Mouse (Mus musculus) layer of hippocampus, adult 9-11 months (tissue): ENCODE results near the gene Spats2l.

Experiments used
- DNase-seq: peaks from one replicate; pipeline ENCODE4 v3.0.0; 2022

The Spats2l gene

GRCm38 (mm10) chr1:57901494-57901893 lies 127.5 kb downstream of the Spats2l start:
- no peak for DNase-seq

GRCm38 (mm10) chr1:57903793-57904192 lies 129.8 kb downstream of the Spats2l start:
- no peak for DNase-seq

- DNase-seq = no peak
Observed at GRCm38 (mm10) chr1:57905912-57906311, 131.9 kb downstream of the Spats2l start.

DNA sequence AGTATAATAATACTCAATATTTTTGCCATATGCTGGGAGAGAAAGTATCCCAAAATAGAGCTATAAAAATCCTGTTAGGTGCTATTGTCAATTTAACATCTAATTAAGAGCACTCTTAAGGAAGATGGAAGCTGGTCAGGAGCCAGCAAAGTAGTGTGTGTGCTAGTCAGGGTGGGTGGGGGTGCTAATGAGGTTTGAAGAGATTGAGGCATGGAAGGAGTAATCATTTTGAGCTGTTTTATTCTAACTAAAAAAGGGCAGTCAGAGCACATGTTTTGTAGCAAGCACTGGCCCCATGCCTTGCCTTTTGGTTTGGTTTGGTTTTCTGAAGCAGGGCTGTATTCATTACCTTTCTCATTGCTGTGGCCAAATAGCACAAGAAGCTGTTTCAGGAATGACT lies 132.3 kb downstream of the Spats2l start:
- DNase-seq = no peak

DNA sequence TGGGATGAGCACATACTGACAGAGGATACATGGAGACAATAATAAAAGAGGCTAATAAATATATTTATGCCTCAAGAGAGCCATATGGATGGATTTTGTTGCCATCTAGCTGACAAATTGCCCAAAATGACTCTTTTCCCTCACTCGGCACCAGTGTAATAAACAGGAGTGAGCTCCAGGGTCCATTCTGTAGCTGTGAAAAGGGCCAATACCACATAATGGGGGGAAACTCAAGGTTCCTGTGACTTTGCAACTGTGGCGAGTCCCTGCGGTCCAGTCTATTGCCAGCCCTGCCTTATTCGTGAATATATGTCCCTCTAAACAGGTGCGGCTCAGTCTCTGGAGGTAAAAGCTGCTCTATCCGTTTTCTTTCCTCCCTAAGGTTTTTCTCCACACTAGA lies 137.6 kb downstream of the Spats2l start:
- no peak for DNase-seq

DNA sequence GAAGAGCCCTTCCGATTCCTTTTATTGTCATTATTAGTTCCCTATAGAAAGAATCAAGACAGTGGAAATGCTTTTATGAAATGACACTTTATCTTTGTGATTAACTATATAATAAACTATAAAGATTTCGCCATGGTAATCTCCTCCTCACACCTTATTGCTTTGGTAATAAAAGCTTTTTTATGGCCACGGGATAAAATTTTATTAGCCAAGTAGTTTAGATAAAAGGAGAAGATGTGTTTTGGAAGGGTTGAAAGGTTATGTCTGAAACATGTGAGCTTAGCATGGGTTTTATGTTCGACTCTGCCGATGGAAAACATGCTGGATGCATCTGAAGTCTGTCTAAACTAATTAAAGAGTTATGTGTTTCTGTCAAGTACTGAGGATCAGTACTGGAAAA lies 143.4 kb downstream of the Spats2l start:
- DNase-seq = no peak

DNA sequence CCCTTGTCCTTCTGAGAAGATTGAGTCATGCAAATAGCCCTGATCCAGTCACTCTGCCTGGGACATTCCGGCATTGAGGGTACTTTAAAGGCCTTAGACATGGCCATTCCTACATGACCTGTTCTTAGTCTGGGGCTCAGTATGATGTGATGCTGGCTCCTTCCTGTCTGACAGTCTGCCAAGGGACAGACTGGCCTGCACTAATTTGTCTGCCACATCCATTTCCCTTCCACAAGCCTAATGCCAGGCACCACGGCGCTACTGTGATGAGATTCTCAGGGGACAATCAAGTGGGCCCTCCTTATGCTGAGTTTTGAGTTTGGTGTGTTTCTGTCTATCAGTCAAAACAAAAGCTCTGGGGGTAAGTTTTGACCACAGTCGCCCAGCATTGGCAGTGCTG lies 144.6 kb downstream of the Spats2l start:
- DNase-seq = no peak

- no peak for DNase-seq
Observed at GRCm38 (mm10) chr1:57934287-57934686, 160.3 kb downstream of the Spats2l start.

- no peak for DNase-seq
Observed at GRCm38 (mm10) chr1:57940691-57941090, 166.7 kb downstream of the Spats2l start.

- DNase-seq = no peak
Observed at GRCm38 (mm10) chr1:57941095-57941494, 167.1 kb downstream of the Spats2l start.

- DNase-seq = no peak
Observed at GRCm38 (mm10) chr1:57941734-57942133, 167.8 kb downstream of the Spats2l start.

DNA sequence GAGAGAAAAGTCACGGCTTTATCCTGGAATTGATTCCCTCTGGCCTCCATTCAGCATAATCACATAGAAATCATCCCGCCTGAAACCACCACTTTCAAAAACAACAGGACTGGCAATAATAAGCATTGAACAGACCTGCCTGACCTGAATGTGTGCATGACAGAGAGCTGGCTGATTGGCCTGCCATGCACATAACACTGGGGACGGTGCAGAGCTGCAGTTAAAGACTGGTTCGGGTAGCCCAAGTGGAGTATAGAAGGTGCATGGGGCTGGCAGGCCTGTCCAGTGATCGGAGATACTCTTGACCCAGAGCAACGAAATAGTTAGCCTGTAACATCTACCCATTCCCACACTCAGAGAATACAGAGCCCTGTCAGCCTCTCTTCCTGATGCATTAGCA lies 168.3 kb downstream of the Spats2l start:
- no peak for DNase-seq

DNA sequence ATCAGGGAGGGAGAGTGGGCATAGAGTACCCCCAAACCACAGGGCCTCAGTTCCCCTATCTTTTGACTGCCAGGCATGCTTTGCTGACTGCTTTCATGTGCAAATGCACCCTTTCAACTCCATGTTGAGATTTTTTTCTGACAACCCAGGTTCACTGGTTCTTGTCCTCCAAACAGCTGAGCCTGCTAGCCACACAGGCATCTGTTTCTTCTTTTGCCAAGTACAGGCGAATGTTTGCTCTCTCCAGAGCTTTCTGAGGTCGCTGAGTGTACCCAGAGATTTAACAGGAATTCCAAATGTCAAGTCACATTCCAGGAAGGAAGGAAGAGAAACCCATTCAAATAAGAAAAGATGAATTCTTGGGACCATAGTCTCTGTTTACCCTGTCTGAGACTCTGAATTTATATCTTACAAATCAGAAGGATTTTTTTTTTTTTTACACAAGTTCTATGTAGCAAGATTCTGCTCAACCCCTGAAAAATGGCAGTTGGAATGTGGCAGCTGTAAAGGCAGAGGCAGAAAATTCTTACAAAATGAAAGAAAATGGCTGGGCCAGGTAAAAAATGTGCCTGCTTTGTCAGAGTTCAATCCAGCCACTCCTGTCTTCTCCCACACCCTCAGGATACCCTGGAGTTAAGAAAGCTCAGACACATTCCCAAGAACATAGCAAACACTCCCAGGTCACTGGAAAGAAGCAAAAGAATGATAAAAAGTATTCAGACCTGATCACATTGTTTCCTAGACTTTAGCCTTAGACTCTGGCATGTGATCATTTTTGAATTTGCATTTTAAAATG lies 173.8 kb downstream of the Spats2l start:
- no peak for DNase-seq

- no peak for DNase-seq
Observed at GRCm38 (mm10) chr1:57949195-57949594, 175.2 kb downstream of the Spats2l start.

- no peak for DNase-seq
Observed at GRCm38 (mm10) chr1:57949716-57950115, 175.8 kb downstream of the Spats2l start.

DNA sequence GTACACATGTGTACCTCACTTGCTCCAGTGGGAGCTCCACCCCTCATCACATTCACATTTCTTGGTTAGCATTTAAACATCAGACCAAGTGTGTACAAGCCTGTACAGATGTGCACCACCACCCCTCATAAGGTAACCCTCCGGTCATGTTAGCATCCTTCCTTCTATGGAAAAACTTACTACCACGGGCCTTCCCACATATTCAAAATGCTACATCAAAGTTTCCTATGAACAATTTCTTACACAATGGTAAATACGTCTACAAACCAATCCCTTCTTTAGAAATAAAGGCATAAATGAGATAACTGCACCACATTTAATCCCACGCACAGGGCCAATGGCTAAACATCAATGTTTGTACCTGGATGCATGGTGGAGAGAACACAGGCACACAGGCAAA lies 178.5 kb downstream of the Spats2l start:
- no peak for DNase-seq

DNA sequence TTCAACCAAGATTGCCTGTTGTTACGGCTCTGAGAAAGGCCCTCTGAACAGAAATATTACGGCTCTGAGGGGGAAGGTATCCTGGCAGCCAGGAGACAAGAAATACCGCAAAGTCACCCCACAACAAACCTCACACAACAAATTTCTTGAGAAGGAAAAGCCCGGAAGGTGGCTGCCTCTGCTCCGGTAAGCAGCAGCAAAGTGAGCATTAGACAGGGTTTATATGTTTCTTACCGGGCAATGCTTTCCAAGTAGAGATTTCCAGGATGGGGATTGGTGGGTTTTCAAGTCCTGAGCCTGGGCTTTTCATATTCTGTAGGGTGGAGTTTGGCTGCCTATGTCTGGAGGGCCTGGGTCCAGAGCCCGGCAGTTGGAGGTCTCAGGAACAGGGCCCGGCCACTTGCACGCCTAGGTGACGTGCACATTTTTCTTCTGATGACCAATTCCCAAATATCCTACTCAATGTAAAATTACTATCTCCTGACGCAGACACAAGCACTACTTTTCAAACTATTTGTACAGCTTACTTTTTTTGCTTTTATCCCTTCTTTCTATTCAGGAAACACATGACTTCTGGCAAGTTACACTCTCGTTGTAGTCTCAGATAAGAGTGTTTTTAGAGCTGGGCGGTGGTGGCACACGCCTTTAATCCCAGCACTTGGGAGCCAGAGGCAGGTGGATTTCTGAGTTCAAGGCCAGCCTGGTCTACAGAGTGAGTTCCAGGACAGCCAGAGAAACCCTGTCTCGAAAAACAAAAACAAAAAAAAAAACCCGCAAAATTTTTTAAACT lies 179.8 kb downstream of the Spats2l start:
- no peak for DNase-seq

DNA sequence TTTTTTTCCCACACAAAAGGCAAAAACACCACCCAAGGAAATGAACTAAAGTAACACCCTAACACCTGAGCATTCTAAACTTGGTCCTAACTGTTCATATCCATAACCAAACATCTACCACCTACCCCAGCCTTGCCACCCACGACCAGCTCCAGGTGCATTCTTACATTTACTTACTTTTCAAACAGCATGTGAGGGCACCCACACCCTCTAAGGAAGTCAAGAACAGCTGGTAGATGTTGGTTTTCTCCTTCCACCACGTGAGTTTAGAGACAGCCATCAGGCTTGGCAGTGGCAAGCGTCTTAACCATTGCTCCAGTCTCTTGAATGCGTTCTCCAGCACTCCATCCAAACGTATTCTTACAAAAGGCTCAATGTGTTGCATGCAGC lies 180.4 kb downstream of the Spats2l start:
- no peak for DNase-seq

DNA sequence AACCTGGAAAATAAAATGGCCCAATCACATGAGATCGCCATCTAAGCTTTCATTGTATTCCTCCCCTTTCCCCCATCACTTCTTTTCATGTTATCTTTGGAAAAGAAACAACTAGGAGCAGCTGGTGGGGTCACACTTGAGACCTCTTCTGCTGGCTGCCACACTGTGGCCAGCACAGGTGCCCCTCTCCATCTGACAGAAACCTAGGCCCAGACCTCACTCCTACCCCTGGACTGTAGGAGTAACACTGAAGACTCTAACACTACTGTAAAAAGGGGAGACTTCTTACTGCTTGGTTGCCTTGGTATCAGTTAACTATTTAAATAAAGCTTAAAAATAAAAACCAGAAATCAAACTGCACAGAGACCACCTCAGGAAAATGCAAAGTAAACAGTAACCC lies 181.8 kb downstream of the Spats2l start:
- no peak for DNase-seq

- DNase-seq = peak; percentile 92
Observed at GRCm38 (mm10) chr1:57969327-57970271, 195.6 kb downstream of the Spats2l start.

DNA sequence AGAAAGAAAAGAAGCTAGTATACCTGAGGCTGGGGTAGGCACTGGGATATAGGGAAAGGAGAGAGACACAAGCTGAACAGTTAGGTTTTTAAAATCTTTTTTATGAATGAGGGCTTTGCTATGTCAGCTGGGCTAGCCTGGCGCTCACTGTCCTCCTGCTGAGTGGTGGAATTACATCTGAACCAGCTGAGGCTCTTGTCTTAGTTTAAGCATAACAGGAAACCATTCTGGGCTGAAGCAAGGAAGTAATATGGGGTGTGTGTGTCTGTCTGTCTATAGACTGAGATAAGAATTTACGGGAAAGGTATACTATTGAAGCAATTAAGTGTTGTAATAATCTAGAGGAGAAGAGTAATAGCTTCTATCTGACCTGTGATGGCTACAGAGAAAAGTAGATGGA lies 197.6 kb downstream of the Spats2l start:
- no peak for DNase-seq

DNA sequence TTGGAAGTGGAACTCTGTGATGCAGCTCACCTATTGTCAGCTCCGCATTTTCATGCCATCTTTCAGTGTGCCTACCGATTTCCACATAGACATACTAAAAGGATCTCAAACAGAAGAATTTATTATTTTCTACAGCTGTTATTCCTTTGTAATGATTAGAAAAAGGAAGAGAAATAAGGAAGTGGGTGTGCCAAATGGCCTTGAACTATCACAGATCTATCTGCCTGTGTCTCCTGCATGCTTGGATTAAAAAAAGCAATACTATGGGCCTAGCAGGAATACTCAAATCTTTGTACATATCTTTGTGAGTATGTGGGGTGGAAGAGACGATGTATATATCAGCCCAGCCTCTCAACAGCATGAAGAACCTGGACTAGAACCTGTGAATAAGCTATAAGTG lies 202.9 kb downstream of the Spats2l start:
- DNase-seq = no peak

DNA sequence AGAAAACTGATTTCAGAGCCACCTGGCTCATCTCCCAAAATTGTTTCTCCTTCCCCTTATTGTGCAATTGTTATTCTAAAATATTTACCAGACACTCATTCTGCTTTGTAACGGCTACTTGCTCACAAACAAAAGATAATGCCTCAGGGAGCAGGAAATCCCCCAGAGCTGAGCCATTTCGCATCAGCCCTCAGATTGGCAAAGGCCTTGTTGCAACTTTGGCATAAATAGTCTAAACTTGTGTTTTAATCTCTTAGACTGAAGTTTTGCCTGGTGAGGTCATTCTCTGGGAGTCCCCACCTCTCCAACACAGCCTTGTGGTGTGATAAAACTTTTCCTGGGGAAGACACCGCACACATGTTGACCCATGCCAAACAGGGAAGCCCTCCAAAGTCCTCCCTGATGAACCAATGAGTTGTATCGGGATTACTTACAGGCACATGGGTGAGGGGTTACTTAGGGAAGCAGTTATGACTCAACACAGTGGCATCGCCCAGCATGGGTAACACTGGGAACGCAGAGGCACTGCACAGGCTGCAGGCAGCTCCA lies 215.2 kb downstream of the Spats2l start:
- DNase-seq = no peak
